Mouse (Mus musculus) neural tube, embryonic 14.5 days (tissue): ENCODE results near the gene Abhd14b. TPM values are rescaled to one million over a fixed set of nuclear protein-coding genes. Genes with fewer than 3 reads are reported as not detected.
A peak's percentile ranks its signal among the peaks of the same experiment; 100 is the strongest.

Experiments
- ATAC-seq: fragments of 200-750 bp; cut with Nextera tagmentation; 2 replicates; pipeline ENCODE4 v1.8.0; 2017; ENCODE audit warnings: low read depth, mild to moderate bottlenecking, moderate TSS enrichment, moderate library complexity
- H3K27ac ChIP-seq: fragments of 300-500 bp; sonication (generic); 2 replicates; pipeline ENCODE4 v1.5.1; 2014; ENCODE audit warnings: low read depth, mild to moderate bottlenecking, control low read depth, low read length, moderate library complexity, mixed read lengths
- H3K27me3 ChIP-seq: fragments of 300-500 bp; sonication (generic); 2 replicates; pipeline ENCODE4 v1.6.1; 2014; ENCODE audit warnings: low read length; ENCODE audit not compliant: control insufficient read depth, insufficient read depth
- H3K36me3 ChIP-seq: fragments of 300-500 bp; sonication (generic); 2 replicates; pipeline ENCODE4 v1.6.1; 2014; ENCODE audit warnings: low read length, mixed read lengths; ENCODE audit not compliant: control insufficient read depth, insufficient read depth
- H3K4me1 ChIP-seq: fragments of 300-500 bp; sonication (generic); 2 replicates; pipeline ENCODE4 v1.6.1; 2014; ENCODE audit warnings: low read length; ENCODE audit not compliant: control insufficient read depth, insufficient read depth
- H3K4me2 ChIP-seq: fragments of 300-500 bp; sonication (generic); 2 replicates; pipeline ENCODE4 v1.6.1; 2014; ENCODE audit warnings: mild to moderate bottlenecking, low read depth, low read length, control low read depth
- H3K4me3 ChIP-seq: fragments of 300-500 bp; sonication (generic); 2 replicates; pipeline ENCODE4 v1.5.1; 2014; ENCODE audit warnings: low read depth, low read length, control low read depth, mixed read lengths
- H3K9ac ChIP-seq: fragments of 300-500 bp; sonication (generic); replicated peaks from 2 replicates; pipeline ENCODE4 v1.6.1; 2014; ENCODE audit warnings: low read depth, mild to moderate bottlenecking, control low read depth, low read length, mixed read lengths
- H3K9me3 ChIP-seq: fragments of 300-500 bp; sonication (generic); 2 replicates; pipeline ENCODE4 v1.6.1; 2016; ENCODE audit warnings: low read length; ENCODE audit not compliant: control insufficient read depth
- WGBS: fragments of 180-500 bp; shearing (Covaris S2); extraction: QIAGEN DNeasy Blood & Tissue Kit; methylation state at CpG from one replicate; pipeline ENCODE4 v1.1.7; 2014; 5-methylcytosine and 5-hydroxymethylcytosine counted together
- polyA plus RNA-seq: library from polyadenylated mRNA; unstranded; fragments of >200 nt; fragmentation: Nextera tagmentation; extraction: Ambion mirVana; gene quantifications from 2 replicates; pipeline ENCODE4 v1.2.1, GENCODE M21; 2014

Gene Abhd14b
- polyA plus RNA-seq, 1 experiment from 2014 or later = 8.6 TPM

GRCm38 (mm10) chr9:106447951-106448350 is 692 bp downstream of the Abhd14b start:
- Histone ChIP-seq H3K36me3 (no peaks in the 10 kb centered on the region), H3K4me3 (peak overlapping the region; percentile 53), H3K9me3 (no peaks in the 10 kb centered on the region), H3K27ac (peak overlapping the region; percentile 70), H3K4me1 (peaks cover 24% of the 10 kb centered on the region), H3K27me3 (no peaks in the 10 kb centered on the region), H3K9ac (0 out of 2 replicates have a peak overlapping the region, but pooled peaks have one; percentile 3), H3K4me2 (peak overlapping the region; percentile 78)
- WGBS = 40% methylated on average over 9 of the region's 9 CpGs
- ATAC-seq = peak; percentile 29; the same call in 1 of the 2 replicates

GRCm38 (mm10) chr9:106448498-106449031 is 1.3 kb downstream of the Abhd14b start:
- H3K9me3 ChIP-seq = no peaks in the 10 kb centered on the region
- peak overlapping the region; percentile 35 for H3K4me3 ChIP-seq
- peak overlapping the region; percentile 66; the same call in 1 of the 2 replicates for H3K27ac ChIP-seq
- no peaks in the 10 kb centered on the region for H3K36me3 ChIP-seq
- 2% methylated on average over 23 of the region's 23 CpGs for WGBS
- H3K27me3 ChIP-seq = no peaks in the 10 kb centered on the region
- H3K4me1 ChIP-seq = peaks cover 24% of the 10 kb centered on the region
- H3K9ac ChIP-seq = peak overlapping the region; percentile 47
- ATAC-seq = peak; percentile 69; the same call in 1 of the 2 replicates
- peak overlapping the region; percentile 78 for H3K4me2 ChIP-seq

- peaks cover 24% of the 10 kb centered on the region for H3K4me1 ChIP-seq
- ATAC-seq = no peak
These were observed 2.7 kb downstream of the Abhd14b start for GRCm38 (mm10) chr9:106449947-106450346.

GRCm38 (mm10) chr9:106450661-106451060 is 3.4 kb downstream of the Abhd14b start:
- Histone ChIP-seq H3K4me3 (no peak overlapping the region), H3K27me3 (no peaks in the 10 kb centered on the region), H3K4me2 (no peak overlapping the region; the same call in 1 of the 2 replicates), H3K9me3 (no peaks in the 10 kb centered on the region), H3K9ac (no peak overlapping the region), H3K27ac (no peak overlapping the region), H3K4me1 (peaks cover 30% of the 10 kb centered on the region), H3K36me3 (no peaks in the 10 kb centered on the region)
- no peak for ATAC-seq
- WGBS = 19% methylated on average over 9 of the region's 9 CpGs

More at GRCm38 (mm10) chr9:106449947-106450346, 2.7 kb downstream of the Abhd14b start:
- no peak overlapping the region for H3K27ac ChIP-seq
- H3K27me3 ChIP-seq = no peaks in the 10 kb centered on the region
- H3K9me3 ChIP-seq = no peaks in the 10 kb centered on the region
- H3K4me3 ChIP-seq = no peak overlapping the region
- no peaks in the 10 kb centered on the region for H3K36me3 ChIP-seq
- WGBS = 93% methylated on average over 8 of the region's 8 CpGs
- H3K4me2 ChIP-seq = no peak overlapping the region
- no peak overlapping the region for H3K9ac ChIP-seq

GRCm38 (mm10) chr9:106451298-106451697 is 4.0 kb downstream of the Abhd14b start:
- 78% methylated on average over 11 of the region's 11 CpGs for WGBS
- Histone ChIP-seq H3K36me3 (no peaks in the 10 kb centered on the region), H3K9ac (no peak overlapping the region), H3K4me2 (no peak overlapping the region), H3K9me3 (no peaks in the 10 kb centered on the region), H3K27ac (no peak overlapping the region), H3K27me3 (no peaks in the 10 kb centered on the region), H3K4me1 (peaks cover 37% of the 10 kb centered on the region), H3K4me3 (no peak overlapping the region)
- ATAC-seq = no peak

- Histone ChIP-seq H3K9me3 (no peaks in the 10 kb centered on the region), H3K4me3 (no peak overlapping the region), H3K4me2 (no peak overlapping the region; the same call in 1 of the 2 replicates), H3K4me1 (peaks cover 43% of the 10 kb centered on the region), H3K27ac (no peak overlapping the region), H3K27me3 (no peaks in the 10 kb centered on the region), H3K9ac (no peak overlapping the region), H3K36me3 (no peaks in the 10 kb centered on the region)
- 82% methylated on average over 2 of the region's 2 CpGs for WGBS
- ATAC-seq = no peak
These were observed 4.6 kb downstream of the Abhd14b start for GRCm38 (mm10) chr9:106451899-106452298.

- H3K36me3 ChIP-seq = no peaks in the 10 kb centered on the region
- H3K4me2 ChIP-seq = peak overlapping the region; percentile 91; the same call in 1 of the 2 replicates
- H3K4me1 ChIP-seq = peaks cover 47% of the 10 kb centered on the region
- no peaks in the 10 kb centered on the region for H3K9me3 ChIP-seq
- H3K27me3 ChIP-seq = no peaks in the 10 kb centered on the region
- 16% methylated on average over 6 of the region's 6 CpGs for WGBS
- no peak for ATAC-seq
- no peak overlapping the region for H3K27ac ChIP-seq
- H3K9ac ChIP-seq = peak overlapping the region; percentile 92; the same call in 1 of the 2 replicates
- H3K4me3 ChIP-seq = peak overlapping the region; percentile 66
These were observed 5.1 kb downstream of the Abhd14b start for GRCm38 (mm10) chr9:106452351-106452750.

GRCm38 (mm10) chr9:106452821-106453220 is 5.6 kb downstream of the Abhd14b start:
- Histone ChIP-seq H3K9ac (peak overlapping the region; percentile 92), H3K27ac (peak overlapping the region; percentile 92), H3K27me3 (no peaks in the 10 kb centered on the region), H3K9me3 (no peaks in the 10 kb centered on the region), H3K4me1 (peaks cover 50% of the 10 kb centered on the region), H3K36me3 (no peaks in the 10 kb centered on the region), H3K4me2 (peak overlapping the region; percentile 91), H3K4me3 (peak overlapping the region; percentile 66)
- 0% methylated on average over 7 of the region's 7 CpGs for WGBS
- no peak for ATAC-seq

GRCm38 (mm10) chr9:106453271-106454070 is 6.2 kb downstream of the Abhd14b start, which contains the start of gene Pcbp4:
TSS of gene Pcbp4 (plus strand) at chr9:106453291.
- peak within 1 kb of the TSS; percentile 92 for H3K9ac ChIP-seq
- H3K4me3 ChIP-seq = peak within 1 kb of the TSS; percentile 66
- H3K27me3 ChIP-seq = no peaks in the 10 kb centered on the region
- H3K27ac ChIP-seq = peak within 1 kb of the TSS; percentile 92
- H3K4me1 ChIP-seq = peaks cover 47% of the 10 kb centered on the region
- H3K9me3 ChIP-seq = no peaks in the 10 kb centered on the region
- ATAC-seq = peak; percentile 63
- WGBS = under 1% methylated on average over 49 of the region's 74 CpGs
- H3K4me2 ChIP-seq = peak within 1 kb of the TSS; percentile 91
- 0 out of 2 replicates have a peak, but pooled peaks cover 2% of the 10 kb centered on the region for H3K36me3 ChIP-seq
